In the genomic region with DNA sequence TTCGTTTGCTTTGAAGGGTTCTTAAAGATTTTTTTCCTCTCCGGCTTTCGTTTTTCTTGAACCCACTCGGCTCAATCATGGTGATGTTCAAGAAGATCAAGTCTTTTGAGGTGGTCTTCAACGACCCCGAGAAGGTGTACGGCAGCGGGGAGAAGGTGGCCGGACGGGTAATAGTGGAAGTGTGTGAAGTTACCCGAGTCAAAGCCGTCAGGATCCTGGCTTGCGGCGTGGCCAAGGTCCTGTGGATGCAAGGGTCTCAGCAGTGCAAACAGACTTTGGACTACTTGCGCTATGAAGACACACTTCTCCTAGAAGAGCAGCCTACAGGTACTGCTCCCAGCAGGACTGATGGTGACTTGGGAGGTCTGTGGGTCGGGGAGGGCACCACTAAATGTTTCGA, we compare ENCODE assay signal across 8 mouse cellular contexts. TPM values are rescaled to one million over a fixed set of nuclear protein-coding genes. Genes with fewer than 3 reads are reported as not detected.
A peak's percentile ranks its signal among the peaks of the same experiment; 100 is the strongest.
DNase-seq lines count a peak whose midpoint lies in the region; ATAC-seq lines count a peak whose summit lies in the region.

No protein-coding gene starts in this region.

- intact Hi-C loops in heart, postnatal 25 days (cut with DNase I) = no loop called here

- H3K36me3 ChIP-seq in heart, embryonic 11.5 days (ENCODE audit: control insufficient read depth, insufficient read depth, low read length) = peaks cover 18% of the 10 kb centered on the region
- peaks cover 21% of the 10 kb centered on the region for H3K36me3 ChIP-seq in hindbrain, embryonic 12.5 days
- peaks cover 20% of the 10 kb centered on the region for H3K36me3 ChIP-seq in liver, embryonic 11.5 days (ENCODE audit: control insufficient read depth, insufficient read depth, low read length)

- peak overlapping the region; percentile 94 for H3K27ac ChIP-seq in heart, embryonic 11.5 days (ENCODE audit: low read depth, low read length)
- peak overlapping the region; percentile 67 for H3K27ac ChIP-seq in hindbrain, embryonic 12.5 days
- H3K27ac ChIP-seq in liver, embryonic 11.5 days (ENCODE audit: low read depth, low read length) = peak overlapping the region; percentile 73

- H3K27me3 ChIP-seq in heart, embryonic 11.5 days (ENCODE audit: control insufficient read depth, insufficient read depth, low read length) = no peaks in the 10 kb centered on the region
- no peaks in the 10 kb centered on the region for H3K27me3 ChIP-seq in hindbrain, embryonic 12.5 days
- no peaks in the 10 kb centered on the region for H3K27me3 ChIP-seq in liver, embryonic 11.5 days (replicated peaks; ENCODE audit: control insufficient read depth, insufficient read depth, low read length)

- H3K9me3 ChIP-seq in heart, embryonic 11.5 days (replicated peaks; ENCODE audit: control insufficient read depth, low read length) = no peaks in the 10 kb centered on the region
- no peaks in the 10 kb centered on the region for H3K9me3 ChIP-seq in hindbrain, embryonic 12.5 days (replicated peaks)
- no peaks in the 10 kb centered on the region for H3K9me3 ChIP-seq in liver, embryonic 11.5 days (ENCODE audit: control insufficient read depth, low read length)

- WGBS in heart, embryonic 11.5 days (ENCODE audit: insufficient replicate concordance) = 1% methylated on average over 17 of the region's 17 CpGs
- under 1% methylated on average over 17 of the region's 17 CpGs for WGBS in hindbrain, embryonic 12.5 days
- WGBS in liver, embryonic 11.5 days = under 1% methylated on average over 17 of the region's 17 CpGs

- peak overlapping the region; percentile 86 for H3K9ac ChIP-seq in heart, embryonic 11.5 days (ENCODE audit: low read depth, low read length)
- peak overlapping the region; percentile 68 for H3K9ac ChIP-seq in hindbrain, embryonic 12.5 days
- H3K9ac ChIP-seq in liver, embryonic 11.5 days (ENCODE audit: low read depth, low read length) = peak overlapping the region; percentile 95

- H3K4me1 ChIP-seq in heart, embryonic 11.5 days (ENCODE audit: control insufficient read depth, insufficient read depth, low read length) = peaks cover 31% of the 10 kb centered on the region
- peaks cover 53% of the 10 kb centered on the region for H3K4me1 ChIP-seq in hindbrain, embryonic 12.5 days
- peaks cover 24% of the 10 kb centered on the region for H3K4me1 ChIP-seq in liver, embryonic 11.5 days (replicated peaks; ENCODE audit: control insufficient read depth, insufficient read depth, low read length)

- H3K4me2 ChIP-seq in heart, embryonic 11.5 days = peak overlapping the region; percentile 90
- peak overlapping the region; percentile 82 for H3K4me2 ChIP-seq in hindbrain, embryonic 12.5 days (replicated peaks)
- H3K4me2 ChIP-seq in liver, embryonic 11.5 days = peak overlapping the region; percentile 82

- peak overlapping the region; percentile 70 for H3K4me3 ChIP-seq in heart, embryonic 11.5 days (ENCODE audit: low read depth, low read length)
- peak overlapping the region; percentile 73 for H3K4me3 ChIP-seq in hindbrain, embryonic 12.5 days
- peak overlapping the region; percentile 82 for H3K4me3 ChIP-seq in liver, embryonic 11.5 days (ENCODE audit: low read depth, low read length)

- no peak for ATAC-seq in heart, embryonic 11.5 days (replicated peaks; ENCODE audit: insufficient number of reproducible peaks, low FRiP score, low TSS enrichment)
- ATAC-seq in hindbrain, embryonic 12.5 days (ENCODE audit: low FRiP score) = 0 out of 2 replicates have a peak, but pooled peaks have one; percentile 23
- no peak for ATAC-seq in liver, embryonic 11.5 days (replicated peaks; ENCODE audit: low FRiP score)

- no peak for DNase-seq in heart, postnatal 25 days (ENCODE audit: low spot score)
- DNase-seq in embryo, embryonic 11 days = peak; percentile 39
- DNase-seq in liver, embryonic 11.5 days (ENCODE audit: low spot score) = no peak
- DNase-seq in spleen, postnatal 10 days (ENCODE audit: low spot score in 2 of 2) = peak; percentile 63 to 69
- DNase-seq in MN1 (ENCODE audit: low spot score) = no peak
- no peak for DNase-seq in adrenal gland, adult 2 months

RNA-seq across cellular contexts. Expression of gene Txnip, which starts 0.4 kb away (rescaled TPM):
- 106 and 121 TPM in 2 replicates for polyA plus RNA-seq in heart, embryonic 11.5 days (2014; fragmentation: Nextera tagmentation; extraction: Ambion mirVana)
- 100 to 1,000 TPM; 341 to 607 TPM for total RNA-seq in heart, postnatal 25 days (2021)
- 58.7 and 59.9 TPM in 2 replicates for polyA plus RNA-seq in hindbrain, embryonic 12.5 days (2016; fragmentation: Nextera tagmentation; extraction: Ambion mirVana)
- polyA plus RNA-seq in liver, embryonic 11.5 days (2014; fragmentation: Nextera tagmentation; extraction: Ambion mirVana) = 41.1 and 44.0 TPM in 2 replicates
- total RNA-seq in adrenal gland, adult 2 months (2021) = 100 to 1,000 TPM; 421 to 430 TPM
- 390 and 481 TPM in 2 replicates for polyA plus RNA-seq in adrenal gland, adult 2 months (2012; rRNA removed)

RNA-seq across cellular contexts. Expression of gene Gm16253, which starts 18.6 kb away (rescaled TPM):
- polyA plus RNA-seq in heart, embryonic 11.5 days (2014; fragmentation: Nextera tagmentation; extraction: Ambion mirVana) = 1.2 and 1.5 TPM in 2 replicates
- 1 to 10 TPM; 1.1 to 2.1 TPM for total RNA-seq in heart, postnatal 25 days (2021)
- 1.3 and 1.7 TPM in 2 replicates for polyA plus RNA-seq in hindbrain, embryonic 12.5 days (2016; fragmentation: Nextera tagmentation; extraction: Ambion mirVana)
- 0.49 and 1.0 TPM in 2 replicates for polyA plus RNA-seq in liver, embryonic 11.5 days (2014; fragmentation: Nextera tagmentation; extraction: Ambion mirVana)
- not detected for total RNA-seq in adrenal gland, adult 2 months (2021)
- not detected in 2 replicates for polyA plus RNA-seq in adrenal gland, adult 2 months (2012; rRNA removed)

RNA-seq across cellular contexts. Expression of gene Hfe2, which starts 33.2 kb away (rescaled TPM):
- polyA plus RNA-seq in heart, embryonic 11.5 days (2014; fragmentation: Nextera tagmentation; extraction: Ambion mirVana) = 7.4 and 9.3 TPM in 2 replicates
- total RNA-seq in heart, postnatal 25 days (2021) = 100 to 1,000 TPM; 266 to 290 TPM
- 0.70 and 2.5 TPM in 2 replicates for polyA plus RNA-seq in hindbrain, embryonic 12.5 days (2016; fragmentation: Nextera tagmentation; extraction: Ambion mirVana)
- polyA plus RNA-seq in liver, embryonic 11.5 days (2014; fragmentation: Nextera tagmentation; extraction: Ambion mirVana) = 0.19 and 0.32 TPM in 2 replicates
- under 1 TPM in 1 of 2 experiments, not detected in 1; 0.23 TPM for total RNA-seq in adrenal gland, adult 2 months (2021)
- polyA plus RNA-seq in adrenal gland, adult 2 months (2012; rRNA removed) = 0.11 and 0.31 TPM in 2 replicates

RNA-seq across cellular contexts. Expression of gene Polr3gl, which starts 35.8 kb away (rescaled TPM):
- 21.4 and 23.8 TPM in 2 replicates for polyA plus RNA-seq in heart, embryonic 11.5 days (2014; fragmentation: Nextera tagmentation; extraction: Ambion mirVana)
- total RNA-seq in heart, postnatal 25 days (2021) = 10 to 100 TPM; 25.2 to 25.9 TPM
- 40.0 and 42.3 TPM in 2 replicates for polyA plus RNA-seq in hindbrain, embryonic 12.5 days (2016; fragmentation: Nextera tagmentation; extraction: Ambion mirVana)
- 18.6 and 21.5 TPM in 2 replicates for polyA plus RNA-seq in liver, embryonic 11.5 days (2014; fragmentation: Nextera tagmentation; extraction: Ambion mirVana)
- total RNA-seq in adrenal gland, adult 2 months (2021) = 10 to 100 TPM; 32.5 to 38.5 TPM
- 19.9 and 21.4 TPM in 2 replicates for polyA plus RNA-seq in adrenal gland, adult 2 months (2012; rRNA removed)

RNA-seq across cellular contexts. Expression of gene Ankrd34a, which starts 38.3 kb away (rescaled TPM):
- 9.0 TPM in 2 replicates for polyA plus RNA-seq in heart, embryonic 11.5 days (2014; fragmentation: Nextera tagmentation; extraction: Ambion mirVana)
- 1 to 10 TPM; 1.9 to 2.4 TPM for total RNA-seq in heart, postnatal 25 days (2021)
- polyA plus RNA-seq in hindbrain, embryonic 12.5 days (2016; fragmentation: Nextera tagmentation; extraction: Ambion mirVana) = 4.6 and 5.1 TPM in 2 replicates
- polyA plus RNA-seq in liver, embryonic 11.5 days (2014; fragmentation: Nextera tagmentation; extraction: Ambion mirVana) = 0.71 and 1.1 TPM in 2 replicates
- total RNA-seq in adrenal gland, adult 2 months (2021) = 1 to 10 TPM in 1 of 2 experiments, under 1 TPM in 1; 0.75 to 2.3 TPM
- polyA plus RNA-seq in adrenal gland, adult 2 months (2012; rRNA removed) = 1.8 and 2.0 TPM in 2 replicates

Comparison
In these comparisons a context has a peak if more than half of its experiments do, and no peak if none do; other contexts are left out.
1. DNase-seq: peak in embryo, embryonic 11 days (single experiment) and spleen, postnatal 10 days (2 of 2); none in heart, postnatal 25 days (single experiment), liver, embryonic 11.5 days (single experiment), MN1 (single experiment) and adrenal gland, adult 2 months (single experiment).
2. Peak in every context shown above with its lines, with median percentiles within 50 percentile points of each other: H3K27ac ChIP-seq, H3K4me2 ChIP-seq, H3K4me3 ChIP-seq and H3K9ac ChIP-seq.